Mouse (Mus musculus): ENCODE results near the gene Gart.
A peak's percentile ranks its signal among the peaks of the same experiment; 100 is the strongest.

Gene Gart

DNA sequence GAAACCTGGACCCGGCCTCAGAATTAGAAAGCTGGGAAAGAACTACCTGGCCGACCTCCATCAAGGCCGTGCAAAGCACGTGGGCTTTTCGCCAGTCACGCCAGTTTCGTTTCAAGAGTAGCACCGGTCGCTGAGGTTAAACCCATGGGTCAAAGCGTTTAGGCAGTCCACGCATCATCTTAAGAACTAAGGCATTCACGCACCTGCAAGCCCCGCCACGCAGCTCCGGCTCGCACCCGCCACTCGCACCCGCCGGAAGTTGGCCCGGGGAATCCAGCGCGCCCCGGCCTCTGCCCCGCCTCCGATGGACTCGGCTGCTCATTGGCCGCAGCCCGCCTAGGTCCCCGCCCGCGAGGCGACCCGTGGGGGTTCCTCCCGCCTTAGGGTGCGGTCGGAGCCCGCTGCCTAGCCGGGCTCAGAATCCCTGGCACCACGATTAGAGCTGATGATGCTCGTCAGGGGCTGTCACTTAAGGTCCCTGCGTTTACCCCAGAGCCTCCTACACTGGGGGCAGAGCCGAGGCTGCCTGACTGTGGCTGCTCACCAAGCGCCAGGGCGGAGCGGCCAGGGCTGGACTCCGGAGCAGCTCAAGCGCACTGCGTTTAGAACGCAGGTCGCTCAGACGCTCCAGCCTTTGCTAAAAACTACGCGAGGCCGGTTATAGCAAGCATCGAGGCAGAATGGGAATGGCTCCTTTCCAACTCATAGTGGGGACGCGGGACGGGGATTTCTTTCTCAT is at the start of gene Gart:
Gart (minus strand) TSS at position 272 of the 739 bp plus-strand sequence.
- peak; percentile 97 for DNase-seq (ENCODE audit: low read depth, low spot score)

DNA sequence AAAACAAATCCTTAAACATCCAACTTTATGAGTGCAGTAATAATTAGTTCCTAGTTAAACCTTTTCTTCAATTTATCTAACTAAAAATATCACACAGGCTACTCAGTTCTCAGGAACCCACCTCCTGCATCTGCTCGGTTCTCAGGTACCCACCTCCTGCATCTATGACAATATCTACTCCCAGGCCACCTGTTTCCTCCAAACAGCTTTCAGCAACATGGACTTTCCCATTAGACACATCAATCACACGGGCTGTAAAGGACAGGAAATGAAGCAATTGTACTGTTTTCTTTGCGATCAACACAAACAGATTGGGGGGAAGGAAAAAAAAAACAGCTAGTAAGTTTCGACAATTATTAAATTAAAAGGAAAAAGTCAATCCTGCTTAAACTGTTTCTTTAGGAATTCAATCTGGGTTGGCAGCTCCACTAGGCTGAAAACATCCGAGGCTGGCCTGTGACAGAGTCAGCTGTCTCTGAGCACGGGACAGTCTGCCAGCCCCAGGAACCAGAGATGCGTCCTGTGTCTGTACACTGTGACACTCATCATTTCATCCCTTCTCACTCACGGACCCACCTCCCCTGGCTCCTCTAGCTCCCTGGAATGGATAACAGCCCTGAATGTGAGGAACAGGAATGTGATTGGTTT is 48.5 kb upstream of the Gart start:
- DNase-seq (ENCODE audit: low read depth, low spot score): no peak

DNA sequence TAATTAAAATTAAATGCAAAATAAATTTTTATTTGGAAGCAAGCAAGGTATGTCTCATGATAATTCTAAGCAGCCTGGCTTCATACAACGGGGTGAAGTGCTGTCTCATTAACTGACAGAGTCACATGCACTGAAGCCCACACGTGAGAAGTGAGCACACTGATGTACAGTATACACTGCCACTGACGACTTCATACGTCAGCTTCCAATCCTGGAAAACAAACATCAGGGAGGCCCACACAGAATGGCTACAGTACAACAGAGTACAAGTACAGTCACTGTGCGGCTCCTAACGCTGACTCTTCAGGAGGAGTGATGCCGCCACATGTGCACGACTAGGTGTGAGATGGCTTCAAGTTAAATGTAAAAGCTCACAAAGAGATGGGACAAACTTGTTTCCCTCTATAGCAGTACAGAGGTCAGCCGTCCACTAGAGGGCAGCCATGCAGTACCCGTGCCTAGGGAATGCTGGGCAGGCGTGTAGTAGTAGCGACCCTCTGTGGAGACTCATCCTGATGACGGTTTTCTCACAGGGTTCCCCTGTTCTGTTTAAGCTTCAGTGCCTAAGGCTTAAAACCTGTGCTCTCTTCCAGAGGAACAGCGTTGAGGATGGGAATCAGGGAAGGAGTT is 47.8 kb upstream of the Gart start:
- peak; percentile 87 for DNase-seq (ENCODE audit: low read depth, low spot score)

DNA sequence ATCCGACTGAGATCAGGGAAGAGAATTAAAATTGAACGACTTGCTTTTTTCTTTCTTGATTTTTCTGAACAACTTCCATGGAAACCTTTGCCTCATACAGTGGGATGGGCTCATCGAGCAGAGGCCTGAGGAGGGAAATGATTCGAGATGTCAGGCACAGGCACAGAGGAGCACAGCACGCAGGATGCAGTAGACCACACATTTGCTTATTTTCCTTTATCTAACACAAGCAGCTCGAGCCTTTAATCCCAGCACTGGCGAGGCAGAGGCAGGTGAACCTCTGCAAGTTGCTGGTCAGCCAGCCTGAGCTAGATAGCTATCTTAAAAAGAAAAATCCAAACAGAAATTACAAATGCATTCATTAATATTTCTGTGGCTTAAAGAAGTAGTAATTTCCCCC is 43.0 kb upstream of the Gart start:
- no peak for DNase-seq (ENCODE audit: low read depth, low spot score)

DNA sequence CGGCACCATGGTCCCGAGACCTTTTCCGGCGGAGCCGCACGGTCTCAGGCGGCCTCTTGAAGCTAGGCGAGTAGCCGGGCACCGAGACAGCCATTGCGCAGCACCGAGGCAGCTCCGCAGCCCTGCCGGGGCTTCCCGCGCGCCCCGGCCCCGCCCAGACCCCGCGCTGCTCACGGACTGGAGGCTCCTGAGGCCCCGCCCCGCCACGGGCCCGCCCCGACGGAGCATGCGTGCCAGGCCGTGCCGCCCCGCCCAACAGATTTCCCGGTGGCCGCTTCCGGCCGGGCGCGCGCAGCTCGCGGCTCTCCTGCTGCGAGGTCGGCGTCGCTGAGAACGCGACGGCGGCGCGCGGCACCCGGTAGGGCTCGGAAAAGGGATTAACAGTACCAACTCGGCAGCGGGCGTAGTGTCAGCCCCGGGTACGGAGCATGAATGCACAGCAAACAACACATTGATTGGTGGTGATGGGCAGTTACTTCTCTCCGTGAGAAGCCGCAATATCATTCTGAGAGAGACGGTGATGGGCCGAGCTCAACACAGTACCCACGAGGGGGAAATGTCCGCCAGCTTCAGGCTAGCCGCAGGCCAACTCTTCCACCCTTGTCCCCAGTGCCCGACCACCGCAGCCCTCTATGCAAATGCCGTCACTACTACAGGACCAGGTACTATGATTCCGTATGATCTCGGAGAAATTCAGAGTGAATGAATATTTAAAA is 42.0 kb upstream of the Gart start, which contains the start of gene Donson:
Donson (minus strand) TSS at position 152 of the 716 bp plus-strand sequence.
- DNase-seq (ENCODE audit: low read depth, low spot score): peak; percentile 96

DNA sequence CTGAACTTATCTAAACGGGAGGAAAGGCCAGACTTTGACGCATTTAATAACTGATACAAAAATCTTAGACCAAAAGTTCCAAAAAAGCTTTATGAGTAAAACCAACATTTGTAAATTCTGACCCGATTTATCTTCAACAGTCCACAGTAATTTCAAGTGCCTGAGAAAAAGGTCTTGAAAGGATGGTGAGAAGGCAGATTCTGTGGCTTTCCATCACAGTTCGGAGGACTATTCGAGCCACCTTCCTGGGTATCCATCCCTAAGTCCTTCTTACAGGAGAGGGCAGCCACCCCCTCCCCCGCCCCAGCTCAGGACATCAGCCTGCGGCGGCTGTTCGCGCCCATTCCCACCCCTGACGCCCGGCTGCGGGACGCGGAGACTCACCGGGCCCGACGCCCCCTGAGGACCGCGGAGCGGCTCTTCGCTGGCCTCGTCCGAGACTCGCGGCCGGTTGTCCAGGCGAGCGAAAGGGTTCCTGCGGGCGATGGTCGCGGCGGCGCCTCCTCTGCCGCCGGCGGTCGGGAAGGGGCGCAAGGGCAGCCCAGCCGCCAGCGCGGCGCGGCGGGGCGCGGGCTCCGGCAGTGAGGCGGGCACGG is 41.4 kb upstream of the Gart start:
- peak; percentile 33 for DNase-seq (ENCODE audit: low read depth, low spot score)

DNA sequence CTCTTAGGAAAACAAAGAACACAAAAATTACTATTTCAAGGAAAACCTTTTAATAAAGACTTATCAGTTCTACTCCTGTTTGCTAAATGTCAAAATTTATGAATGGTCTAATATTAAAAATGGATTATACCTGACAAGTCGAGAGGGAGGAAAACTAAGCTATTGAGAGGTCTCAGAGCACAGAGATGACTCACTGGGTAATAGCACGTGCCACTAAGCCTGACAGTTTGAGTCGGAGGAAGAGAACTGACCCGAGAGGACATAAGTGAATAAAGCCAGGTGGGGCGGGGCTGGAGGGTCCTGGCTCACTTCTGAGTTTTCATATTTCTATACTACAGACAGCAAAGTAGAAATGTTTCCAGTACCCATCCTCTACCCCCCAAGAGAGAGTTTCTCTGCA is 39.6 kb upstream of the Gart start:
- no peak for DNase-seq (ENCODE audit: low read depth, low spot score)

DNA sequence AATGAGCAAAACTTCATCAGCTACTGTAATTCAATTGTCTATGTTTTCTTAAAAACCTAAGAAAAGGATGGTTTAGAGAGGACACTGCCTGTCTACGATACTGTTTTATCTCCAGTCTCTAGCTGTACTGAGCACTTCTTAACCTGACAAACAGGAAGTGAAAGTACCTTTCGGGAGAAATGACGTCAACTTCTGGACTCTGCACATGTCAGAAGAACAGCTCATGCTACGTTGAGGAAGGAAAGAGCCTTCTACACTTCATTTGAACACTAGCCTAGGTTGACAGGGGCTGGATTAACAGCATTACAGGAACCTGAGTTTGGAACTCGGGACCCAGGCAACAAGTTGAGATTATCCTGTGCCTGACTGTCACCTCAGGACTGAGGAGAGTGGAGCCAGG is 38.8 kb upstream of the Gart start:
- peak; percentile 46 for DNase-seq (ENCODE audit: low read depth, low spot score)

DNA sequence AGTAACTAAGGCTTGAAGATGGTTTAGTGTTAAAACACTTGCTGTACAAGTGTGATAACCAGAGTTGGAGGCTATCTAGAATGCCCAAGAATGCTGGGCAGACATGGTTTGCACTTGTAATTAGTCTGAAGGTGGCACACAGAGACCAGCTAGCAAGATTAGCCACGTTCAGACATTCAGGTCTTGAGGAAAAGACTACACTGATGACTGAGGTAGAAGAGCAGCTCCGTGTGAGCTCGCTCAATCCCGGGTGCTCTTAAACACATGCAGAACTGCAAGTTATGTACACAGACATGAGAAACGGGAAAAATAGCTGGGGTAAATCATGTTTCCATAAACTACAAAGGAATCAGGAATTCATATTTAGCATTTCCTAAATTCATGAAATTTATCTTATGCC is 33.9 kb upstream of the Gart start:
- no peak for DNase-seq (ENCODE audit: low read depth, low spot score)

DNA sequence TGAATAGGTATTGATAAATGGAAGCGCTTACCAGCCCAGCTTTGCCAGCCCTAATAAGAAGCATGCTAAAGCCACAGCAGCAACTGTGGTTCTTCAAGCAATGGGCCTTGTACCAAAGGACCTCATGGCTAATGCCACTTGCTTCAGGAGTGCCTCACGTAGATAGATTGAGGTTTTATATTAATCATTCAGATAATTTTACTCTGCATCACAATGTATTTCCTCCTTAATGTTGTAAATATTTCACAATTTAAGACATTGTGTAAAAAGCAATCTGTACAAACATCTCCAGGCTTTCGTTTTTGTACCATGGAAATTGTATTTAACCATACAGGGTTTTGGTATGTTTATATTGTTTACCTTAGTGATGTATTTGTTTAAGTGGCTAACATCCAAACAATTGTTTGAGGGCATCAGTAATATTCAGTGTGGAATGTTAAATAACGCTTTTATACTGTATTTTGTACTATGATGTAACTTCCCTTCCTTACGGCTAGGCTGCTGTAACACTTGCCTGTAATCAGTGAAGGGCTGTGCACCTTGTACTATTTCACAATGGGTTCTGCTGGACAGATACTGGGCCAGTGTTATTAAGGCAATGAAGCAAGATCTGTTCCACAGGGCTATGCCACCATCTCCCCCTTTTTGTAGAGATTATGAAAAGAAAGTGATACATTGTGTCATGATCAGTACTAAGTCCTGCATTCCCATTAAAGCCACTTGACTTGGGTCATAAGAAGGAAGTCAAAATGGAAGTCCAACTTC is 31.6 kb upstream of the Gart start:
- DNase-seq (ENCODE audit: low read depth, low spot score): no peak

DNA sequence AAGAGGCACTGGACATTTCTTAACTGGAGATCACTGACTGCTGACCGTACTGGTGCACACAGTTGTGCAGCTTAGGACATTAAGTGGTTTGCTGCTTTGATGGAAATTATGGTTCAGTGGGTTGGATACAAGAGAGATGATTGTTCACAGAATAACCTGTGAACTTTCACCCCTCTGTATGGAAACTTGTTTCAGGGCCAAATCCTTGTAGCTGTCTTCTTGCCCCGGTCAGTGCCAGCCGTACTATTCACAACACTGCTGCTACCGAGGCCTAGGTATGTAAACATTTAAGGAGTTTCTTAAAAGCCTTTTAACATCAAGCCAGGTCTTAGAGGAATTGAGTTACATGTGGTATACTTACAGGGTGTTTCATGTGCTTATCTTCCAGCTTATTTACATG is 27.7 kb upstream of the Gart start:
- DNase-seq (ENCODE audit: low read depth, low spot score): no peak

DNA sequence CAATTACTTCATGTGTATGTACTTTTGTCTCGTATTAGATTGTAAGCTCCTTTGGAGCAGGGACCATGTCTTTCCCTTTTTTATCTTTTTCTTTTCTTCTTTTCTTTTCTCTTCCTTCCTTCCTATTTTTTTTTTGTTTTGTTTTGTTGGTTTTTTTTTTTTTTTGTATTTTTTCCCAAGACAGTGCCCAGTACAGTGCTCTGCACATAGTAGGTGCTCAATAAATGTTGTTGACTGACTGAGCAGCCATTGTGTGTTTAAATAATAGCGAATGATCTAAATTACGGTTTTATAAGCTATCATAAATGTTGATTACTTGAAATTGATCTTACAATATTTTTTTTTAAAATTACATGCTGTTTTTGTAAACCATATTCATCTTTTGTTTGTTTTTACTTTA is 17.0 kb upstream of the Gart start:
- DNase-seq (ENCODE audit: low read depth, low spot score): no peak

DNA sequence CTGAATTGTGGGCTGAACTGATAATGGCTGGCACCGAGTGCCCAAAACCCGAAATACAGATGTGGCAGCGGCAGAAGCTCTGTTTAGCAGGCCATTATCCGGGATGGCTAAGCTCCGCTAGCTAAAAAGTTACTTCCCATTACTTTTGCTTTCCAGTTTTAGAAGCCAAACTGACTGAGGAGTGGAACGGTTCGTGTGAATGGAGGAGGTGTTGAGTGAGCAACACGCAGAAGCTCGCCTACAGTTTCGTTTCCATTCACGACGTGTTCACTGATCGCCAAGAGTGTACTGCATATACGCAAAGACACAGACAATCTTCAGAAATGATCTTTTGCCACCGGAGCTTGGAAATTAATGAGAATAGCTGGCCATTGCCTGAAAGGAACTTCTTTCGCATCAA is 15.6 kb upstream of the Gart start:
- DNase-seq (ENCODE audit: low read depth, low spot score): peak; percentile 71

DNA sequence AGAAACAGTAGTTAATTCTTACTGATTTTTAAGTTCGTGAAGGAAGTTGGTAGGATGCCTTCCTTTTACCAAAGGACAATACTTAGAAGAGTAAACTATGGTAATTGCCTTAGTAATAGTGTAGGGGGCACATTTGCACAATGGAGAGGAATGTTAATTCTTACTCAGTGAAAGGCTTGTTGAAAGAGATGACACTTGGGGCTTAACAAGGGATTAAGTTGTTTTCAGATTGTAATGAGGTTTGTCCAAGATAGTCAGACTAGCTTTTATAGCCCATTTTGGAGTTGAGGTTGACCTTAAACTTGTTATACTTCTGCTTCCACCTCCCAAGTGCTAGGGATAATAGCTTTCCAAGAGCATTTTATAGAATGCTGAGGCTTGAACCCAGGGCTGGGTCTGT is 14.6 kb upstream of the Gart start:
- DNase-seq (ENCODE audit: low read depth, low spot score): no peak

DNA sequence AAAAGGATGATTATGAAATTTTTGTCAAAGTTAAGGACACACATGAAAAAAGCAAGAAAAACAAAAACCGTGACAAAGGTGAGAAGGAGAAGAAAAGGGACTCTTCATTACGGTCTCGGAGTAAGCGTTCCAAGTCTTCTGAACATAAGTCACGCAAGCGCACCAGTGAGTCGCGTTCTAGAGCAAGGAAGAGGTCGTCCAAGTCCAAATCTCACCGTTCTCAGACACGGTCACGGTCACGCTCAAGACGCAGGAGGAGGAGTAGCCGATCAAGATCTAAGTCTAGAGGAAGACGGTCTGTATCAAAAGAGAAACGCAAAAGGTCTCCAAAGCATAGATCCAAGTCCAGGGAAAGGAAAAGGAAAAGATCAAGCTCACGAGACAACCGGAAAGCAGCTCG is 13.0 kb upstream of the Gart start:
- no peak for DNase-seq (ENCODE audit: low read depth, low spot score)

DNA sequence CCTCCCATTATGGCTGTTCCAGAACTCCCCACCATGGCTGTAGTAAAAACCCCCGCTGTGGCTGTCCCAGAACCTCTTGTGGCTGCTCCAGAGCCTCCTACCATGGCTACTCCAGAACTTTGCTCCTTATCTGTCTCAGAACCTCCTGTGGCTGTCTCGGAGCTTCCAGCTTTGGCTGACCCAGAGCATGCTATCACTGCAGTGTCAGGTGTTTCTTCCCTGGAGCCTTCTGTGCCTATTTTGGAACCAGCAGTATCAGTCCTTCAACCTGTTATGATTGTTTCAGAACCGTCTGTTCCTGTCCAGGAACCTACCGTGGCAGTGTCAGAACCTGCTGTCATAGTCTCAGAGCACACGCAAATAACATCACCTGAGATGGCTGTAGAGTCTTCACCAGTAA is 11.7 kb upstream of the Gart start:
- no peak for DNase-seq (ENCODE audit: low read depth, low spot score)

DNA sequence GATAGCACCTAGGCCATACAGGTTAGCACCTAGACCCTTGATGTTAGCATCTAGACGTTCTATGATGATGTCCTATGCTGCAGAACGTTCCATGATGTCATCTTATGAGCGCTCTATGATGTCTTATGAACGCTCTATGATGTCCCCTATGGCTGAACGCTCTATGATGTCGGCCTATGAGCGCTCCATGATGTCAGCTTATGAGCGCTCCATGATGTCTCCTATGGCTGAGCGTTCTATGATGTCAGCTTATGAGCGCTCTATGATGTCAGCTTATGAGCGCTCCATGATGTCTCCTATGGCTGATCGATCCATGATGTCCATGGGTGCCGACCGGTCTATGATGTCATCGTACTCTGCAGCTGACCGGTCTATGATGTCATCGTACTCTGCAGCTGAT is 10.5 kb upstream of the Gart start:
- no peak for DNase-seq (ENCODE audit: low read depth, low spot score)

DNA sequence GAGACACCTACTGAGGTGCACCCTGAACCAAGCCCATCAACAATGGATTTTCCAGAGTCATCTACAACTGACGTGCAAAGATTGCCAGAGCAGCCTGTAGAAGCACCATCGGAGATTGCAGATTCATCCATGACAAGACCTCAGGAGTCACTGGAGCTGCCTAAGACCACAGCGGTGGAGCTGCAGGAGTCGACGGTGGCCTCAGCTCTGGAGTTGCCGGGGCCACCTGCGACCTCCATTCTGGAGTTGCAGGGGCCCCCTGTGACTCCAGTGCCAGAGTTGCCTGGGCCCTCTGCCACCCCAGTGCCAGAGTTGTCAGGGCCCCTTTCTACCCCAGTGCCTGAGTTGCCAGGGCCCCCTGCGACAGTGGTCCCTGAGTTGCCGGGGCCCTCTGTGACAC is 8.5 kb upstream of the Gart start:
- no peak for DNase-seq (ENCODE audit: low read depth, low spot score)

DNA sequence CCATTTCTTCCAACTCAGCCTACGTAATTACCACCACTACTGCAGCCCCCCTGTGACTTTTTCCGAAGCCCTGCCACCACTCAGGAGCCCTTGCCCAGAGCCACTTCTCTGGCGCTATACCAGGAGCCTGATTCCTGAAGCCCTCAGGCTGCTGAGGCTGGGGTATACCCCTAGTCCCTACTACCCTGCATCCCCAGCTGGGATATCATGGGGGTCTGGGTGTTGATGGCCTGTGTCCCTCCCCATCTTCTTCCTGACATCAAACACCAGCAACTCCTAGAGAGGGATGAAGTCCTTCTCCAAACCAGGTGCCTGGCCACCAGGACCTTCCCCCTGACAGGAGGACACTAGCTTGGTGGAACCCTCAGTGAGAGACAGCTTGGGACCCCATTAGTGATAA is 5.4 kb upstream of the Gart start:
- DNase-seq (ENCODE audit: low read depth, low spot score): no peak

DNA sequence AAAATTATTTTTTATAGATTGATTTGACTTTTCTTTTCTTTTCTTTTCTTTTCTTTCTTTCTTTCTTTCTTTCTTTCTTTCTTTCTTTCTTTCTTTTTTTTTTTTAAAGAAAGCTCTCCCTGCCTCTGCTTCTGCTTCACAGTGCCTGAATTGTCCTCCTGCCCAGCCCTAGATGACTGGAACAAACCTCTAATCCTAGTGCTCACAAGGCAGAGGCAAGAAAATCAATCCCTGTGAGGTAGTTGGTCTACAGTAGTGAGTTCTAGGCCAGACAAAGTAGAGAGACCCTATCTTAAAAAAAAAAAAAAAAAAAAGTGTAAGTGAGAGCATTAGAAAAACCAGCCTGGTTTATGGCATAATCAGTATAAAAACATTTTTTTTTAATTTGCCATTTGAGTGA is 3.0 kb upstream of the Gart start:
- no peak for DNase-seq (ENCODE audit: low read depth, low spot score)

DNA sequence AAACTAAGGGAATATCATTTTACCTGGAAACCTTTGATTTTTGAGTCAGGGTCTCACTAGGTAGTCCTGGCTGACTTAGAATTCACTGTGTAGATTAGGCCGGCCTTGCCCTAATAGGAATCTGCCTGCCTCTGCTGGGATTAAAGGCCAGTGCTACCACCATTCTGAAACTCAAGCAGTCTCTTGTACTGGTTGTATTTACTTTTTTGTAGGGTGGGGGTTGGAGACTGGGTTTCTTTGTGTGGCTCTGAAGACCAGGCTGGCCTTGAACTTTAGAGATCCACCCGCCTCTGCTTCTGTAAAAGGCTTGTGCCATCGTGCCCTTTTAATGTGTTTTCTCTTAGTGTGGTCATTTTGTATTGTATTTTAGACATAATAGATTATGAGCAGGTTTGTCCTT is 2.5 kb upstream of the Gart start:
- no peak for DNase-seq (ENCODE audit: low read depth, low spot score)

All from brain, adult 2 months (tissue).